Mouse (Mus musculus) MN1 (cell line): ENCODE measurements around the gene Ubxn4.
A peak's percentile ranks its signal among the peaks of the same experiment; 100 is the strongest.
"Not testable (repeated sequence)": the region's sequence is repeated elsewhere in the genome, so short reads cannot be mapped to it uniquely, and the experiment has no call there.

Source experiments
- DNase-seq: peaks from one replicate; pipeline ENCODE4 v3.0.0-alpha.2; 2016; ENCODE audit warnings: low spot score

Gene Ubxn4

DNA sequence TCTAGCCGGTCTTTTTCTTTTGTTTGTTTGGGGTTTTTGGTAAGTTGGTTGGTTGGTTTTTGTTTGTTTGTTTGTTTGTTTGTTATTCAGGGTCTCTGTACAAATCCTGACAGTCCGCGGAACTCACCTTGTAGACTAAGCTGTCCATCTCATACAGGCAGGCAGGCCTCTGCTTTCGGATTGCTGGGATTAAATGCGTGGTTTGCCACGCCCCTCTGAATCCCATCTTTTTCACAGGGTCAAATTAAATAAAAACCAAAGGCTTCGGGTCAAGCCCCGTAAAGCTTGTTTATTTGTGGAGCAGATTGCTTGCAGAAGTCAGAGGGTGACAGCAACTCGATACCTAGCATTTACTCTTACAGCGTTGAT, at the start of gene Ubxn4:
Ubxn4 (plus strand) TSS at position 338 of the 369 bp plus-strand sequence.
- DNase-seq, result no peak

DNA sequence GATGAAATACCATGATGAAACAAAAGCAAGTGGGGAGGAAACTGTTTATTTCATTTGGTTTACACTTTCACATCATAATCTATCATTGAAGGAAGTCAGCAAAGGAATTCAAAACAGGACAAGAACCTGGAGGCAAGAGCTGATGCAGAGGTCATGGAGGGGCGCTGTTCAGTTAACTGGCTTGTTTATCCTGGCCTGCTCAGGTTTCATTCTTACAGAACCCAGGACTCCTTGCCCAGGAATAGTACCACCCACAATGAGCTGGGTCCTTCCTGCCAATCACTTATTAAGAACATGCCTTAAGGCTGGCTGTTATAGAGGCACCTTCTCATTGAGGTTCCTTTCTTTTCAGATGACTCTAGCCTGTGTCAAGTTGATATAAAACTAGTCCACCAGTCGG, 49.8 kb upstream of the Ubxn4 start:
- DNase-seq, result no peak

DNA sequence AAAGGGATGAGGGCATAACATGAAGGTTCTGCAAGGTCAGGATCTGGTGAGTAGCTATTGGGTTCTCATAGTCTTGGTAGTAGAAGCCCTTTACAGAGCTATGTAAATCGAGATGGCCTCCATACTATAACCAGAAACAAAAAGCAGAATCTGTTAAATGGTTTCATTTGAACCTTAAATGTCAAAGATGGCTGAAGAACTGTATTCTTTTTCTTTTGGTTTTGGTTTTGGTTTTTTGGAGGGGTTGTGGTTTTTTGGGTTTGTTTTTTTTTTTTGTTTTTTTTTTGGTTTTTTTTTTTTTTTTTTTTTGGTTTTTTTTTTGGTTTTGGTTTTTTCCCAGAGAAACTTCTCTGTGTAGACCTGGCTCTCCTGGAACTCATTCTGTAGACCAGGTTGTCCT, 46.4 kb upstream of the Ubxn4 start:
- no peak for DNase-seq

DNA sequence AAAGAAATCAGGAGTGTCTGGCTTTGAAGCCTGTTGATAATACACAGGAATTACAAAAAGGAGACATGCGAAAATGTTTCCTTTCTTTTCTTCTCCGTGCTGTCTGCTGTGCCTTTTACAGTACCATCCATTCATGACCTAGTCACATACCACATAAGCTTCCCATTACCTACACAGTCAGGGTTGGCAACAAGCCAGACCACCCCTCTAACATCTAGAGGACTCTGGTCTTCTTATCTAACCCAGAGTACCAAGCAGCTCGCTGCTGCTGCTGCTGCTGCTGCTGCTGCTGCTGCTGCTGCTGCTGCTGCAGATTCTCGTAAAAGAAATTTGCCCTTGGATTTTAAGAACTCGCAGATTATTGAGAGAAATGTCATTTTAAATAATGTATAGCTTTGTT, 30.5 kb upstream of the Ubxn4 start:
- DNase-seq, result peak; percentile 31

DNA sequence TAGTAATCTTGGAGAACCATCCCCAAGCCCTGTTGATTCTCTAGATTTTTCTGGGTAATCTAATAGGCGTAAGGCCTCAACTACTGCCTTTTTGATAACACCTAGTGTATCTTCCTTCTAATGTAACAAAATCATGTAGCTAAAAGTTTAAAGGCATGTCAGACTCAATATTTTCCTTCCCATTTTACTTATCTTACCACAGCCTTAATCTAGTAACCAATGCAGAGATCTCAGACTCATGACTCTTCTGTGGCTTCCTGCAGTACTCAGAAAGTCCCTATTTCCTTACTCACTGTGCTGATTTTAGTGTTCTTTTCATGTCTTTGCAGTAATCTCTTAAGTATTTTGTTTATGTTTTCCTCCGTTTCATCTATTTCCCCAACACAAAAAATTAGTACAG, 21.9 kb upstream of the Ubxn4 start:
- no peak for DNase-seq

DNA sequence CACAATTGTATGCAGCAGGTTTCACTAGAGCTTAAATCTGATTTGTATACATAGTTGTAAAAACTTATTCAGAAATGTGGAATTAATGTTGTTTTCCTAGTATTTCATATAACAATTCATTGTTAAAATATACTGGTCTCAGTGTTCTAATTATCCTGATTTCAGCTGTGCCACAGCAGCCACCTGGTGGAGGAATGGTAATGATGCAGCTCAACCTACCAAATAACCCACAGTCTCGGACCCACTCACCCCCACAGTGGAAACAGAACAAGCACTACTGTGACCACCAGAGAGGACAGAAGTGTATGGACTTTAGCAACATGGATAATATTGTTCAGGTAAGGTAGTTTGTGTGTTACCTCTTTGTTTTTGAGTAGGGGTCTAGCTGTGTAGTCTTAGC, 20.5 kb upstream of the Ubxn4 start:
- no peak for DNase-seq

DNA sequence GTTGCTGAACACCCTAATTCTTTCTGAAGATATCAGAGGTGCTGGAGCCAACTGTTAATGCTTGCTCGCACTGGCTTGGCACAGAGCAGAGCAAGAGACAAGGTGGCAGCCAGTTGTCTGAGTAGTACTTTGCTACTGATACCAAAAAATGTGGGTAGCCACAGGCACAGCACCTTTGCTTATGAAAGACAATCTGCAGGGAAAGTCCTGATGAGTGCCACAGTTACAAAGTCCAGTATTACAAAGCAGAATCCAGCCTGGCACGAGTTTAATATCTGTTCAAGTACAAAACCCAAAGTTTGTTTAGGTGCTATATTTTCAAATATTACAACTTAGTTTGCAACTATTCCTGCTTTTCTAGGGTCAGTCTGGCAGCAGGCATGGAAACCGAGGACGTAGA, 8.6 kb upstream of the Ubxn4 start:
- no peak for DNase-seq

DNA sequence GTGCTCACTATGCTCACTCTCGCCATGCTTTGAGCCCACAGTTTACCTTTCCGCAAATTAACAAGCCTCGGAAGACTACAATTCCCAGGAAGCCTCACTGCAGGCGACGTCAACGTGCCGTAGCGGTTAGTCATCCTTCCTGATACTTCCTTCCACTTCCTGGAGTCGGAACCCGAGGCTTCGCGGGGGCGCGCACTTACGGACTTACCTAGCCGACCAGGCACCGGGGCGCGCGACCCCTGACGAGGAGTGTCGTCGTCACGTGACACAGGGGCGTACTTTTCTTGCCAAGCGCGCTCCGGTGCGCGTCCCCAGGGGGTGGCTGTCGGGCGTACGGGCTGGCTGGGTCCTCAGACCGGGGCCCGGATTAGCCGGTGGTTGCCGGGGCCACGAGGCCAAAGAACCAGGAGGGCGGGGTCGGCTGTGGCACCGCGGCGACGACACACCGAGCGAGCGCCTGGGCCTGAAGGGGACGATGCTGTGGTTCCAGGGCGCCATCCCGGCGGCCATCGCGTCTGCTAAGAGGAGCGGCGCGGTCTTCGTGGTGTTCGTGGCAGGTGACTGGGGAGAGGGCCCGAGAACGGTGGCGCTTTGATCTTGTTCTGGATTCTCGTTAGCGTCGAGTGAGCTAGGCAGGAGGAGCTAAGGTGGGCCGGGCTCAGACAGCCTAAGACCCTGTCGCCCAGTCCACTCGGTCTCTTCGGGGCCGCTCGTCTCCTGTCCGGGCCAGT, 397 bp downstream of the Ubxn4 start:
- peak; percentile 98 for DNase-seq

DNA sequence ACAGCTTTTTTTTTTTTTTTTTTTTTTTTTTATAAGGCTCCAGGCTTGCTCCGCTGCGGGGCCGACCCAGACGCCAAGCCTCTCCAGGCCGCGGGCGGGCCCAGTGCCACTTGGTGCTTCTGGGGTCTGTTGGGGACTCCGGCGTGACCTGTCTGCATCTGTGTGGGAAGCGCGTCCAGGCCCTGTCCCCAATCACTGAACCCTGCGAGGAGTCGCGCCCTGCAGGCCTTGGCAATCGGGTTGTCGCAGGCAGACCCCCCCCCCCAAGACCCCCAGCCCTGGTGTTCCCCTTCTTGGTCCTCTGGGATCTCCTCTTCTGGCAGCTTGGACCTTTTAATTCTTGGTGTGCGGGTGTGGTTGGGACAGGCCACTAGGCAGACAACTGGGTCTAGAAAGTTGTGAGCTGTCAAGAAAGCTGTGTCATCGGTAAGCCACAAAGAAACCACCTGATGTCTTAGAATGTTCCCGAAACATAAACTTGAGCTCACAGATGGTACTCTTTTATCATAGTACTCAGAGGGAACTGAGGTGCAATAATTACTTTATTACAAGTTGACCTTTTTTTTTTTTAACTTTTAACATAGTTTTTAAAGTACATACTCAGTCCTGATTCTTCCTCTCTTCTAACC, 1.1 kb downstream of the Ubxn4 start:
- DNase-seq, result peak; percentile 31

DNA sequence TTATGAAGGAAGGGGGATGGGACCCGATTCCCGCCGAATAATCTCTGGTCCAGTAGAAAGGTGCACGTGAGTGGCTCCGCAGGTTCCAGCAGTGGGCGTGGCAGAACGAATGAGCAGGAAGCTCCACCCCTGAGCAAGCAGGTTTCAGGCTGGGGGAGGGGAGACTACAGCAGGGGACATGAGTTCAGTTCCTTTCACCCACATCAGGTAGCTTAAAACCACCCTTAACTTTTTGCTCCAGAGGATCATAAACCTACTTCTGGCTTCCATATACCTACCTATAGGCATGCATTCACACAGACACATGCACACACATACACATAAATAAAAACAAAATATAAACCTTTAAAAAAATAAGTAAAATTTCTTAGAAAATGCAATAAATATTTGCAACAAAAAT, 23.3 kb downstream of the Ubxn4 start:
- DNase-seq, result not testable (repeated sequence)

DNA sequence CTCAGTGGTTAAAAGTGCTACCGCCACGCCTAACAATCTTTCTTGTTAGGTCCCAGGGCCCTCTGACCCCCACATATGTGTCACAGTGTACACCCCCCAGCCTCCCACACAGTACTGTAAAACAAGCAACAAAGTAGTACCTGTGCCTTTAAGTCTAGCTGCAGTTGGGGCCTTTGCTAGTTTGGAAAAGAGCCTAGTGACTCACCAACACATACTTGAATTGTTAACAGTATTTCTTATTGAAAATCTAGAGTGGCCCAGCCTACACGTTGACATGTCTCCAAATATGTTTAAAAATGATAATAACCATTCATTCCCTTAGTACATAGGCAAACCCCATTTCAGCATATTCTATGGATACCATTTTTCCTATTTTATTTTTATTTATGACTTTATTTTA, 27.0 kb downstream of the Ubxn4 start:
- no peak for DNase-seq

DNA sequence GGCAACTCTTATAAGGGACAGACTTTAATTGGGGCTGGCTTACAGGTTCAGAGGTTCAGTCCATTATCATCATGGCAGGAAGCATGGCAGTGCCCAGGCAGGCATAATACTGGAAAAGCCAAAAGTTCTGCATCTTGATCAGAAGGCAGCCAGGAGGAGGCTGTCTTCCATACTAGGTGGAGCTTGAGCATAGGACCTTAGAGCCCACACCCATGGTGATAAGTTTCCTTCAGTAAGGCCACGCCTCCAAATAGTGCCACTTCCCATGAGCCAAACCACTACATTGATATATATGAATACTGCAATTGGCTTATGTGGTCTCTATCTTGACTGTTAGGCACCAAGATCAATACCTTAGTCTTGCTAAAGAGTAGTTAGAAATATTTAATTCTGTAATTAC, 32.1 kb downstream of the Ubxn4 start:
- DNase-seq, result no peak

DNA sequence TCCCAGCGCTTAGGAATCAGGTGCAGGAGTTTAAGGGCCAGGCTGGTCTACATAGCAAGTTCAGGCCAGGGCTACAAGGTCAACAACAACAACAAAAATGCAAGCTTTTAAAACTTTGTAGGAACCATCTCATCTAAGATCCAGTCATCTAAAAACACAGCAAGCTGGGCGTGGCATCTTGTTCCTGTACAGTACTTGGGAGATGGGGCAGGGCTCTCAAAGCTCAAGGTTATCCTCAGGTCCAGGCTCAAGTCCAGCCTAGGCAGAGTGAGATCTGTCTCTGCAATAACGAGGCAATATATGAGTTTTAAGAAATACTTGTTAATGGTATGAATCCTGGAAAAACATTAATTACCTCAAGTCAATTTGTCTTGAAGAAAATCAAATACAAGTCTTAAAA, 34.8 kb downstream of the Ubxn4 start:
- no peak for DNase-seq

DNA sequence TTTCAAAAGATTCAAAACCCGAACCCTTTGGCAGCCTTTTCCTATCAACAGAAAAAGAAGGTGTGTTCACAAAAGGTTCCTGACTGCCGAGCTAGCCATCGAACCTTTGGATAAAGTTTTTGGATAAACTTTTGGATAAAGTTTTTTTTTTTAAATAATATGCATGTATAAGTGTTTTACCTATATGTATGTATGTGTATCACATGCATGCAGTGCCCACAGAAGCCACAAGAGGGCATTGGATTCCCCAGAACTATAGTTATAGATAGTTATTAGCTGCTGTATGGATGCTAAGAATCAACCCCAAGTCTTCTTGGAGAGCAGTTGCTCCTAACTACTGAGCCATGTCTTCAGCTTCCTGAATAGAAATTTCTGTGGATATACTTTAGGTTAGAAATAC, 38.0 kb downstream of the Ubxn4 start:
- DNase-seq, result no peak

DNA sequence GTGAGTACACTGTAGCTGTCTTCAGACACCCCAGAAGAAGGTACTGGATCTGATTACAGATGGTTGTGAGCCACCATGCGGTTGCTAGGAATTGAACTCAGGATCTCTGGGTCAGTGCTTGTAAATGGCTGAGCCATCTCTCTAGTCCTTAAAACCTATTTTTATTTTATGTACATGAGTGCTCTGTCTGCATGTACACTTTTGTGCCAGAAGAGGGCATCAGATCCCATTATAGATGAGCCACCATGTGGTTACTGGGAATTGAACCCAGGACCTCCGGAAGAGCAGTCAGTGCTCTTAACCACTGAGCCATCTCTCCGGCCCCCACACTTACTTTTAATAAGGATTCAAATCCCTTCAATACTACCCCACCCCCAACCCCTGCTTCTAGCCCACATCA, 39.2 kb downstream of the Ubxn4 start:
- DNase-seq, result no peak

DNA sequence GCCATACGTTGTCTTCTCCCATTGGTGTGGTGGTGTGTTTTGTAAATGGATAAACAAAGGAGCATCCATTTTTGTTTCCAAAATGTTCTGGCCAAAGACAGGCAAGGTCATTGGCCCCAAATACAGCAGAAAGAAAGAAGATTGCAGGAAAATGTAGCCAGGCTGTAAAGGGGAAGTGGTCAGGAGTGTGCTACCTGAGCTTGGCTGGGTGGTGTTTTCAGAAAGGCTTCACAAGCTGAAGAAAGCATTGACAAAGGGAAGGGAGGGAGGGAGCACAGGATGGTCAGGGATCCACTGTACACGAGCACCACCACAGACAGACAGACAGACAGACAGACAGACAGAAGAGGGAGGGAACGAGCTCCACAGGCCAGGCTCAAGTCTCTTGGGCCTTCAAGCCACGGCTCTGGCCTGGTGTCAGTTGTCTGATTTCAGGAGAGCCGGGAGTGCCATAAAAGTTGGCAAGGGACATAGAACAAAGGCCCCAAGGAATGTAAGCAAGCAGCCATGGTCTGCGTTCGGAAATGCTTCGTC, 40.5 kb downstream of the Ubxn4 start:
- no peak for DNase-seq

DNA sequence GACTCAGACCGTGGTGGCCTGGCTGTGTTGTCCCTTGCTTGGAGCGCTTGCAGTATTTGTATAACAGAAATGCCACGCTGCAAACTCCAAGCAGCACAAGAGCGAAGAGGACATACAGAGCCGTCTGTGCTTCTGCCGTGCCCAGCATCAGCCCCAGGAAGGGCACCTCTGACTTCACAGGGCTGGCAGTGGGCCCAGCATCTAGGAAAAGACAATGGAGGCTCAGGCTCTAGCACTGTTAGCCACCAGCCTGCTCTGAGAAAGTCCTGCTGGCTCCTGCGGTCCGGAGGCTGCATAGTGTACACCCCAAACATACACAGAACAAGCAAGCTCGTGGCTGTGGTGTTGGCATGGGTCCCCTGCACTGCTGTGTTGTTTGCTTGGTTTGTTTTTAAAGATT, 41.4 kb downstream of the Ubxn4 start:
- DNase-seq, result no peak

DNA sequence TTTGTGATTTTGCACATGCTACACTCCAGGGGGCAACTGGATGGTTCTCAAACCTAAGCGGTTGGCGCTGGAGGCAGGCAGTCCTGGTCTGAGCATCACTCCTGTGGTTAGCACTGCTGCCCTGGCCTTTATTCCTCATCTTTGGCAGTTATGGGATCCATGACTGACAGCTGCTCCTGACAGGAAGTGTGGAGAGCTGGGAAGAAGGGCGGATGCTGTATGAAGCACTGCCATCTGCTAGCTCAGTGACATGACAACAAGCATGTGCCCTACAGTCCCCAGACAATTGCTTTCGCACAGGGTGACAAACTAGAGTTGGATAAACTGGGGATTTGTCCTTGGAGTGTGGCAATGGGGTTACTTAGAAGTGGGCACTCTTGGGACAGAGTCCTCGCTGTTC, 46.5 kb downstream of the Ubxn4 start:
- DNase-seq, result no peak

DNA sequence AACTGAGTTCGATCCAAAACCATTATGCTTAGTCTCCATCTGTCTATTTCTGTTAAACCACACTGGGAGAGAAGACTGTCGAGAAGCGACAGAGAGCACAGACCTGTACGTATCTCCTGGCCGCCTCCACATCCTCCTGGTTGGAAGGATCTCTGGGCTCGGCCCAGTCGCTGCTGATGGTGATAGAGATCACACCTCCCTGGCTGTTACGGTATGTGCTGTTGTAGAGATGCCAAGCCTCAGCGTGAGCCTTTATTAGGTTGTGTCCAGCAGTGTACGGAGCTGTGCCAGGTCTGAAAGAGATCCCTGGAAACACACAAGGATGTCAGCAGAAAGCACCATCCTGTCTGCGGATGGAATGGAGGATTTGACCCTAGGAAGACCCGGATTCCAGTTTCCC, 49.8 kb downstream of the Ubxn4 start:
- DNase-seq, result no peak

DNA sequence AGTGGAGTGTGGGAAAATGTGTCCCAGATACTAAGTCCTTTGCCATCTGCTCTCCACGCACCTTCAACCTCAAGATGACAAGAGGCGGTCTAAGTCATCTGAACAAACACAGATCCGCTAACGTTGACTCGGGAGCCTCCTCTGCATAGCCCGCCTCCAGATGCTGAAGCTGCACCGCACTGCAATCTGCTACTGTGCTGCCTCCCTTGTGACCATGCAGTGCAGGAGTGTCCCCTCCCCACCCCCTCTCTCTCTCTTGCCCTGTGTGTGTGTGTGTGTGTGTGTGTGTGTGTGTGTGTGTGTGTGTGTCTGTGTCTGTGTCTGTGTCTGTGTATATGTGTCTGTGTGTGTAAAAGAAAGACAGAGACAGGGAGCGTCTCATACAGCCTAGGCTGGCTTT, 51.5 kb downstream of the Ubxn4 start:
- DNase-seq, result no peak

DNA sequence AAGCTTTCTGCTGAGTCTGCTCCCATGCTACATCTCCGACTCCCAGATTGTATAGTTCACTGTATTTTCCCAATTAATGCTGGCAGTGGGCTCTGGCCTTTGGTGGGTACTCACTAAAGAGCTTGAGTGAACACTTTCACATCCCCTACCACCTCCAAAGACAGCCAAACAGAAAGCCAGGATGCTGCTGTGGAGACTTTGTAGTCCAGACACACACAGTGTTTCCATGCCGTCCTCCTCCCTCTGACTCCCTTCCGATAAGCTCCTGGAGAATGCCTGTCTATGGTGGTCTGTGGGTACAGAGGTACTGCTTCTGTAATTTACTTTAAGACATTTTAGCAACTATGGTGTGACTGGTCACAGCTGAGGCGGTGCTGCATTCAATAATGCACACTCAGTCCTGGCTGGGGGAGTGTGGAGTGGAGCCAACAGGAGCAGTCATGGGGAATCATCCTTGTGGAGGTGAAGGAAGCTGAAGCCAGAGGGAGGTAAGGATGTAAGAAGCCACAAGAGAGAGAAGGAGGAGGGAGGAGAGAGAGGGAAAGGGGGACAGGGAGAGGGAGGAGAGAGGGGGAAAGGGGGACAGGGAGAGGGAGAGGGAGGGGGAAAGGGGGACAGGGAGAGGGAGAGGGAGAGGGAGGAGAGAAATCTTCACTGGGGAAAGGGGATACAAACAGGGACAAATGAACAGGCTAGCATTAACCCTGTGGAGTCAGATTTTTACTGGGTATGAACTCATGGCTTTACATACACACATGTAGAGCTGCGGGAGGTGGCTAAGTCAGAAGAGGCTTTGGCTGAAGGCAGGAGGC, 52.2 kb downstream of the Ubxn4 start:
- no peak for DNase-seq

DNA sequence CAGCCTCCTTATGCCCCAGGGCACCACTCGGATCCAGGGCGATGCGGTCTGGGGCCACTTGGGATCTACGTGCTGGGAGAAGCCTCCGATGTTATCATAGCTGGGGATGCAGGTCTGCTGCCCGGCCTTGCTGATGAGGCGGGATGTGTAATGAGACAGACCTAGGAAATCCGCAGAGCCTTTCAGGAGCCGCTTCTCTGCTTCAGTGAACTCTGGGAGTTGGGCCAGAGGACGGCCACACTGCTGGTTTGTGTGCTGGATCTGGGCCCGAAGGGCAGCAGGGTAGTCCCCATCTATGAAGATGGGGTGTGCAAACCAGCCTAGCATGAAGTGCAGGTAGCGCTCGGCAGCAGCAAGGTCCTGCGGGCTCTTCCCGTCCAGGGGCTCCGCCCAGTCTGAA, 60.1 kb downstream of the Ubxn4 start:
- no peak for DNase-seq

DNA sequence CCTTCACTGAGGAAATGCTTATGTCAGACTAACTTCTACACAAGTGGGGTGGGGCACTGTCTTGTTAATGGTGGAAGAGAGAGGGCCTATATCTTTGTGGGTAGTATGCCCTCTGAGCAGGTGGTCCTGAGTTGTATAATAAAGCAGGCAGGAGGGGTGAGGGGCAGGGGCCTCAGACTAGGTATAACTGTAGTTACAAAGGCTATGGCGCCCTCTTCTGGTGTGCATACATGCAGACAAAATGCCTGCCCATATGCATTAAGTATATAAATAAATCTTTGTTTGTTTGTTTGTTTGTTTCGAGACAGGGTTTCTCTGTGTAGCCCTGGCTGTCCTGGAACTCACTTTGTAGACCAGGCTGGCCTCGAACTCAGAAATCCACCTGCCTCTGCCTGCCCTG, 65.3 kb downstream of the Ubxn4 start:
- no peak for DNase-seq
